Mouse (Mus musculus): ENCODE data around the gene Fpgs.

Fpgs gene

DNA sequence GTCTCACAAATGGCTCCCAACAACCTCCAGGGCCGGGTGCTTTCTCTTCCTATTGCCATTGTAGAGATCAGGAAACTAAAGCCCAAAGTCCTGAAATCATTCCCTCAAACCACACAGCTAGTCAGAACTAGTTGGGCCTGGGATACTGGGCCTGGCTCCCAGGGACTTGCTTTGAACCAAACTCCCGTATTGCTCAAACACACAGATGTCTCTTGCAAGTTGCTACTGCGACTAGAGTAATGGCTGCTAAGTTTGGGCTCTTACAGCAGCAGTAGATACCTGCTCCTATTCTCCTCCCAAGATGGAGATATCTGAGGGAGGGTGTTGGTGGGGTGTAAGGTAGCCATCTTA is 48.6 kb downstream of the Fpgs start:
- in situ Hi-C loops (cut with MboI; ENCODE audit: low pct_unique_long_range_greater_than_20kb in 1 of 2, low sequenced_read_pairs in 2 of 2, unreplicated experiment in 1 of 2) = no loop called here

DNA sequence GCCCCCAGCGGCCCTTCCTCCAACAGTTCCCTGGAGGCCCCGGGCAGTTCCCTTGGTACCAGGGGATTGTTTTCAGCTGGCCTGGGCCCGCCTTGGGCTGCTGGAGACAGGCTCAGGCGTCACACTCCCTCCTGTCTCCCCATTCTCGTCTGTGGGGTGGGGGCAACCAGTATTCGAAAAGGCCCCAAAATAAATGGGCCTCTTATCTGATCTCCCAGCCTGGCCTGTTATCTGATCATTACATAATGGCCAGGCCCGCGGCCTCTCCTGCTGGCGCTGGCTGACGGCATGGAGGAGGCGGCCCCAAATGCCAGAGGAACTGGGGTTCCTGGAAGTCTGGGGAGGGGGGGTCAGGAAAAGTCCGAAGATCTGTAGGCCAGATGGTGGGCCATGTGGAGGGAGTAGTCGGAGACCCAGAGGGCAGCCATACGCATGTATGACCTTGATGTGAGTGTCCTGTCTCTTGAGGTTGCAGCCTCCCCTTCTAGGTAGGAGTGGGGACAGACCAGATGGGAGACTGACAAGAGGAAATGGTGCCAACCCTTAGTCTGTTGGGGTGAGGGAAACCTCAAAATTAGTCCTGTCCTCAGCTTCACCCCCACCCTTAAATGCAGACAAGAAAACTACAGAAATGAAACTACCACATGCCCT is 49.1 kb downstream of the Fpgs start:
- in situ Hi-C loops (cut with MboI; ENCODE audit: low pct_unique_long_range_greater_than_20kb in 1 of 2, low sequenced_read_pairs in 2 of 2, unreplicated experiment in 1 of 2) = no loop called here

DNA sequence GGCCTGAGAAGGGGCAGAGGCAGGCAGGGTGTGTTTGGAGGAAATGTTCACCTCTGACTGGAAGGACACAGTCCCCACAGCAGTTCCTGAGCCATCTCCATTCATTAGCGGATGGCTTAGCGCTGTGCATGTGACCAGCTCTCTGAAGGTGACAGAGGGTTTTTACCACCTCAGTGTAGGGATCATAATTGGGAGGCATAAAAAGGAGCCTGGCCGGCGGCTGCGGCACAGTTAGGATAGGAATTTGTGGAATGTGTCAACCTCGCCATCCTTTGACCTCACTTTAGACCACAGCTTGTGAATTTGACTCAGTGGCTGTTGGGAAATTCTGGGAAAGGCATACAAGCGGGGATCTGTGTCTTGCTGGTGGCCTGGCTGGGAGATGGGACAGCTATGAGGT is 50.2 kb downstream of the Fpgs start:
- in situ Hi-C loops (cut with MboI; ENCODE audit: low pct_unique_long_range_greater_than_20kb in 1 of 2, low sequenced_read_pairs in 2 of 2, unreplicated experiment in 1 of 2) = no loop called here

DNA sequence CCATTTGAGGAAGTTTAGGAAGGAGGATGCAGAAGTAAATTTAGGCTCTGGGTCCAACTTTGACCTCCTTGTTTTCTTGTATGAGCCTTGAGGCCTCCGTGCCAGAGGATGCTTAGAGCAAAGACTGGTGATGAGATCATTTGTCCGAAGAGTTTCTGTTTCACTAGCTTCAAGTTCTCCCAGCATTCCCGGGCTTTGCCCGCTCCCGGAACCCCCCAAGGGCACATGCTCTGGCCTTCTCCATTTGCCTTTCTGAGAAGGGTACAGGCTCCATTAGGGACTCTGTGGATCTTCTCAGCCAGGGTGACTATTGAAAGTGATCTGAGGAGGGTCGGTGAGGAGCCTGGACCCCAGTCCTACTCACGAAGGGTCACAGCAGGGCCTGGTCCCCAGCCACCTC is 56.6 kb downstream of the Fpgs start:
- in situ Hi-C loops (cut with MboI; ENCODE audit: low pct_unique_long_range_greater_than_20kb in 1 of 2, low sequenced_read_pairs in 2 of 2, unreplicated experiment in 1 of 2) = no loop called here

DNA sequence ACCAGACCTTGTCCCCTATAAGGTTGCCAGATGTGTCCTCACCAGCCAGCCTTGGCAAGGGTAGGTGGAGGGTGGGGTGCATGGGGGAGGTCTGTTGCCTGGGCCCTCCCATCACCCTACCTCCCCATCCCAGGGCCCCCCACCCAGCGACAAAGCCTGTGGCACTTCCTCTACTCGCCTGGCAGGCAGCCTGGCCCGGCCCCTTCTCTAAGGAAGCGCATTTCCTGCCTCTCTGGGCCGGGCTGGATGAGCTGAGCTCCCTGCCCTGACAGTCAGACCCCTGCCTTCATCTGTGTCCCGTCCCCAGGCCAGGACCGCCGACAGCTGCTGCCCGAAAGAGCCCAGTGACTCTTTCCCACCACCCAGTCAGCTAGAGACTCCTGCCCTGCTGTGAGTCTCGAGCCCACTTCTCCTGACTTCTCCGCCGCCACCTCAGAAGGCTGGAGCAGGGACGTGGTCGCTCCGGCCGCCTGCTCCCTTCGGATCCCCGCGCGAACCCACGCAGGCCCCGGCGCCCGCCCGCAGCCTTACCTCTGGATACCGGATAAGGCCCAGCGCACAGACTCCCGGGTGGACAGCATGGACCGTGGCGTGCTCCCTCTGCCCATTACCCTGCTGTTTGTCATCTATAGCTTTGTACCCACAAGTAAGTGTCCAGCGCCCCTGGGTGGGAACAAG is 57.4 kb downstream of the Fpgs start, which contains the start of gene Eng:
TSS of gene Eng (plus strand) at position 217 of the 678 bp plus-strand sequence.
- in situ Hi-C loops (cut with MboI; ENCODE audit: low pct_unique_long_range_greater_than_20kb in 1 of 2, low sequenced_read_pairs in 2 of 2, unreplicated experiment in 1 of 2) = no loop called here

DNA sequence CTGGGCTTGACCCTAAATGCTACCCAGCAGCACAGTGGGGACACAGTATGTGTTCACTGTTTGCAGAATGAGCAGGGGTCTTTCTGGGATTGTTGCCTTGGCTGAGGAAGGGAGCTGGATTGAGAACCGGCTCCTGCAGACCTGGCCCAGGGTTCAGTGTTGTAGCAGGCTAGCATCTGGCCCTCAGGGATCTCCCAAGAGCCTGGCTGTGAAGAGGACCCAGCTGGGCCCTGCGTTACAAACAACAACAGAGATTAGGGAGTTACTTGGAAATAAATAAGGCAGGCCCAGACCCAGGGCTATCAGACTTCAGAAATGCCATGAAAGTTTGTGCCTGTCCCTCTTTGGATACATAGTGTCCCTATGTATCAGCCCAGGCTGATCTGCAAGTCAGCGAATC is 58.3 kb downstream of the Fpgs start:
- in situ Hi-C loops (cut with MboI; ENCODE audit: low pct_unique_long_range_greater_than_20kb in 1 of 2, low sequenced_read_pairs in 2 of 2, unreplicated experiment in 1 of 2) = no loop called here

DNA sequence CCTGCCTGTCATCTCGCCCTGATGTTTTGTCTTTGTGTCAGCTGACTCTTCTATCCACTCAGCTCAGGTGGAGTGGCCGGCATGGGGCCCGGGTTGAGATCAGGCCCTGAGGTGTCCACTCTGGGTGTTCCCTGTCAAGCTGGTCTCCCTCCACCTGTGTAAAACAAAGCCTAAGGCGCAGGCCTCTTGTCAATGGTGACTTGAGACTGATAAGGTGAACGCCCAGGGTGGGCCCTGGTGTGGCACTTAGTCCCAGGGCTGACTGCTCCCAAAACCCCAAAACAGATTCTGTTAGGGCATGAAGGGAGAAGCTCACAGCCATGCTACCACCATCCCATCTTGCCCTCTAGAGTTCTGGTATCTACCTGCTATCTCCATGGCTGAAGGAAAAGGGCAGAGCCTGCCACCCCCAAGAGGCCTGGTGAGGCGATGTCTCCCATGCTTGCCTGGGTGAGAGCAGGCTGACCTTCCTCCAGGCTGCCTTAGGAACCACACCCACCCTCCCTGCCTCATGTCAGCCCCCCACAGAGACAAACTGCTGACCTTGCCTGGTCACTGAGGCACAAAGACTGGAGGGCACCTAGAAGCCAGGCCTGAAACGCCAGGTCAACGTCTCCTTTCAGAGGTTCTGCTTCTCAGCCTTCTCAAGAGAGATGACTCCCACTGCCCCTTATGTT is 59.0 kb downstream of the Fpgs start:
- in situ Hi-C loops (cut with MboI; ENCODE audit: low pct_unique_long_range_greater_than_20kb in 1 of 2, low sequenced_read_pairs in 2 of 2, unreplicated experiment in 1 of 2) = no loop called here

DNA sequence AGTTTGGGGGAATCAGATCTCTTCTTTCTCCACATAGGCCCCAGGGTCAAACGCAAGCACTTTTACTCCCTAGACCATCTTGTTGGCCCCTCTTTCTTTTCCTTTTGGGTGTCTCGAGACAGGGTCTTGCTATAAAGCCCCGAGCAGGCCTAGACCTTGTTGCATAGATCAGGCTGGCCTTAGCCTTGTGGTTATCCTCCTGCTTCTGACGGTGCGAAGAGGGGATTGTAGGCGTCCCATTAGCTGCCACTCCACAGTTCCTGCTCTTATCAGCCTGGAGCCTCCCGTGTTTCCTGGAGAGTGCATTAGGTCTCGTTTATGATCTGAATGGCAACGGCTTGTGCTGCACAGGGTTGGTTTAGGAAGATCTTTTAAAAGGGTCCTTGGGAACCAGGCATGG is 59.9 kb downstream of the Fpgs start:
- in situ Hi-C loops (cut with MboI; ENCODE audit: low pct_unique_long_range_greater_than_20kb in 1 of 2, low sequenced_read_pairs in 2 of 2, unreplicated experiment in 1 of 2) = no loop called here

DNA sequence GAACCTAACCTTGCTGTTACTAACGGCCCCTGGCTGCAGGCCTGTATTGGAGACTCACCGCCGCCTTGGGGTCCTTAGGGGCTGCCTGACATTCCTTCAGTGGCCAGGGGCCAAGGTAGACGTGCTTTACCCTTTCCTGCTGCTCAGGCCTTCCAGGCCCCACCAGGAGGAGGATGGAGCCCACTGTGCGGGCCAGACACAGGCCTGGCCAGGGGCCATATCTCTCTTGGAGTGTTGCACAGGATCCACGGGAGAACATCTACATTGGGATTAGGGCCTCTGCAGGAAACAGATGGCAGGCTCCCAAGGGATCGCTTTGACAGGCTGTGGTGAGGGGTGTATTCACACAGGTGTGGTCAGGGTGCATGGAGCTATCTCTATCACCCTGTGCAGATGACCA is 61.1 kb downstream of the Fpgs start:
- in situ Hi-C loops (cut with MboI; ENCODE audit: low pct_unique_long_range_greater_than_20kb in 1 of 2, low sequenced_read_pairs in 2 of 2, unreplicated experiment in 1 of 2) = no loop called here

DNA sequence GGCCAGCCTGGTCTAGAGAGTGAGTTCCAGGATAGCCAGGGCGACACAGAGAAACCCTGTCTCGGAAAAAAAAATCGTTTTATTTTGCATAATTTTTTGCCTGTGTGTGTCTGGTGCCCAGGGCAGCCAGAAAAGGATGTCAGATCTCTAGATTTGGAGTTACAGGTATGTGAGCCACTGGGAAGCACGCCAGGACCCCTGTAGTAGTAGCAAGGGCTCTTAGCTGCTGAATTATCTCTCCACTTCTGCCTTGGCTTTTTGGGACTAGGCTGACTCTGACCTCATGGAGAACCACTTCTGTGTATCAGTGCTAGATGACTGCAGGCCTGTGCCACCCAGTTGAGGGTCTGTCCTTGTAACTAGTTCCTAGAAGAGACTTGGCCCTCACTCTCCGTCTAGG is 62.1 kb downstream of the Fpgs start:
- in situ Hi-C loops (cut with MboI; ENCODE audit: low pct_unique_long_range_greater_than_20kb in 1 of 2, low sequenced_read_pairs in 2 of 2, unreplicated experiment in 1 of 2) = no loop called here

DNA sequence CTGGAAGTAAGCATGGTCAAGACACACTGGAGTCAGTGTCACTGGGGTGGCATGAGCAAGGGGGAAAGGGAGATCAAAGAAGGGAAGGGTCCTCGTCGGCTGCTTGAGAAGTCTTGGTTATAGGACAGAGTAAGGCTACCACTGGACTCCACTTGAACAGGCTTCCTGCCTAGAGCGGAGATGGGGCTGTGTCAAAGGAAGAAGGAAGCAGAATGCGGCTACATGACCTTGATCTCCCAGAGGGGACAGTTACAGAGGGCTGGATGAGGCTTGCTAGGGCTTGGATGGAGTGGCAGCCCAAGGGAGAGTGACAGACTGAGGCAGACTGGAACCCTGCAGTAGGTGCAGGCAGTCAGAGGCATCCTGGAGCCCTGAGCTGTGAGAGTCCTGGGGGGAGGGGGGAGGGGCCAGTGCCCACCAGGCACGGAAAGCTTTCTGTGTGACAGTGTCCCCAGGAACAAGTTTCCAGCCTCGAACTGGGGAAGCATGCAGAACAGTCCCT is 63.3 kb downstream of the Fpgs start:
- in situ Hi-C loops (cut with MboI; ENCODE audit: low pct_unique_long_range_greater_than_20kb in 1 of 2, low sequenced_read_pairs in 2 of 2, unreplicated experiment in 1 of 2) = no loop called here

DNA sequence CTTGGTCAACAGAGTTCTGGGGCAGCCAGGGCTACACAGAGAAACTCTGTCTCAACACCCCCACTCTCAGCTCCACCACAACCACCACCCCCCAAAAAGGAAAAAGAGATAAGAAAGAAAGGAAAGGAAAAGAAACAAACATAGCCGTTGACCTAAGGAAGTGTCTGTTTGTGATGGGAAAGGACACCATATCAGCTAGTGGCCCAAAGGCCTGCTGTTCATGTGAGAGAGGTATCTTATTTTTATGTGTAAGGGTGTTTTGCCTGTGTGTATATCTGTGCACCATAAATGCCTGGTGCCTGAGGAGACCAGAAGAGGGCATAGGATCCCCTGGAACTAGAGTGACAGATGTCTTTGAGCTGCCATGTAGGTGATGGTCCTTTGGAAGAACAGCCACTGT is 64.3 kb downstream of the Fpgs start:
- in situ Hi-C loops (cut with MboI; ENCODE audit: low pct_unique_long_range_greater_than_20kb in 1 of 2, low sequenced_read_pairs in 2 of 2, unreplicated experiment in 1 of 2) = loop anchor here in 1 of 2 experiments (10.0 kb wide), 1 partner anchor 45 kb away; no protein-coding TSS in a partner anchor

DNA sequence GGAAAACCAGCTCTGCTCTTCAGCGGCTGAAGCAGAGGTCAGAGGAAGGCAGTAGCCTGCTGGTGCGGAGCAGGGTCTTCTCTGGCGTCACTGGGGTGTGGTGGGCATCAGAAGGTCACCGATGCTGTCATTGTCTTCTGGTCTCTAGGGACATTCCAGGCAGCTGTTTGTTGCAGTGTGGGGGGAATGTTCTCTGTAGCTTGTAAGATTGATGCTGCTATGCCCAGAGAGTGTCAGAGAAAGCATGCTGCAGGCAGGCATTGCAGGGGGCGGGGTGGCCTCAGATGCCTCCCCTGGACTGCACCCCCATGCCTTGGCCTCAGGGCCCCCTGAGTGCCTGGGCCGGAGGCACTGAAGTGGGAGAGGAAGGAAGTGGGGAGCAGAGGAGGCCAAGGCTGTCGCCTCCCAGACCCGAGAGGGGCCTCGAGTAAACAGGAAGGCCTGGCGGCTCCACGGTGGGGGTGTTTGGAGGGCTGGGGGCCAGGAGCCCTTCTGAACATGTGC is 66.1 kb downstream of the Fpgs start:
- in situ Hi-C loops (cut with MboI; ENCODE audit: low pct_unique_long_range_greater_than_20kb in 1 of 2, low sequenced_read_pairs in 2 of 2, unreplicated experiment in 1 of 2) = loop anchor here in 1 of 2 experiments (10.0 kb wide), 1 partner anchor 47 kb away; no protein-coding TSS in a partner anchor

DNA sequence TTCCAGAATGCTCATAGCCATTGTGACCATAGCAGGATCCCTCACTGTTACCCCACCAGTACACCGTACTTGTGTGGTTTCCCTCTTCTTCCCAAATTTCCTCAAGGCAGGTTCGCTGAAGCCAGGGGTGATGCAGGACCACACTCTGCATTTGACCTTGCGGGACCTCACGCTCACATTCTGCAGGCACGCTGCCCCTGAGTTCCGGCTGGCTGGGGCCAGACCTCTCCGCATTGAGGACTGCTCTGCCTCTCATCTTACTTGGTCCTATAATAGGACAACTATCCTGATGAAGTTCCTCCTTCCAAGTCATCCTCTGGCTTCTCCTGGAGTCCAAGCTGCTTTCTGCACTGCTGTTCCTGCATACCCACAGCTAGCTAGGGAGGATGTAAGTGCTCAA is 67.3 kb downstream of the Fpgs start:
- in situ Hi-C loops (cut with MboI; ENCODE audit: low pct_unique_long_range_greater_than_20kb in 1 of 2, low sequenced_read_pairs in 2 of 2, unreplicated experiment in 1 of 2) = loop anchor here in 1 of 2 experiments (10.0 kb wide), 1 partner anchor 48 kb away; no protein-coding TSS in a partner anchor

DNA sequence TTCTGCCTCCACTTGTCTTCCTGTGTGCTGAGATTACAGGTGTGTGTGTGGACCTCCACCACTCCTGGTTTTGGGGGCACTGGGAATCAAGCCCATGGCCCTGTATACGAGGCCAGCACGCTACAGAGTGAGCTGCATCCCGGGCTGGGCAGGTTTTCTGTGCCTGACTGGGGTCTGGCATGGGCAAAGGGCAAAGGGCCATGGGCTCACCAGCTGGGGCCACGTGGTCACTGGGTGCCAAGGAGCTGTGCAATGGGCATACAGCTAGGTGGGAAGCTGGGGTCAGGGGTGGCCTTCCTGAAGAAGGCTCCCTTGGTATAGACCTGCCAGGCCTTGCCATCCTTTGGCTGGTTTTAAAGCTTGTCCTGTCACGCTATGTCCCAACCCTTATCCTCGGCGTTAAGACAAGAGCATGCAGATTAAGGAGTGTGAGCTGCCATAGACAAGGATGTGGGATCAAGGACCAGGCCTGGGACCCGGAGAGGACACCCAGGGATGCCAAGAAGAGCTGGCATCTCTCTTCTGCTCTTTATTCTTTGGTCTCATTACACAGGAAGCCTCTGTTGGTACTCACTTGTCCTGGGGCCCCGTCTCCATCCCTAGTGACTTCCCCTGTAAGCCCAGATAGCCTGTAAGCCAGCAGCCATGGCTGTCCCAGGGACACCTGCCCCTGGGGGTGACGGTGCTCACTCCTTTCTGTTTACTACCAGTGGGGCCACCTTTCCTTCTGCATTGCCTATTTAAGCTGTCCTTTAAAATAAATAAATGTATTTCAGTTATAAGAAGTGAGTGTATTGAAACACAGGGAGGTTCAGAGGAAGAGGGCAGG is 69.5 kb downstream of the Fpgs start:
- in situ Hi-C loops (cut with MboI; ENCODE audit: low pct_unique_long_range_greater_than_20kb in 1 of 2, low sequenced_read_pairs in 2 of 2, unreplicated experiment in 1 of 2) = loop anchor here in 1 of 2 experiments (10.0 kb wide), 1 partner anchor 50 kb away; no protein-coding TSS in a partner anchor

DNA sequence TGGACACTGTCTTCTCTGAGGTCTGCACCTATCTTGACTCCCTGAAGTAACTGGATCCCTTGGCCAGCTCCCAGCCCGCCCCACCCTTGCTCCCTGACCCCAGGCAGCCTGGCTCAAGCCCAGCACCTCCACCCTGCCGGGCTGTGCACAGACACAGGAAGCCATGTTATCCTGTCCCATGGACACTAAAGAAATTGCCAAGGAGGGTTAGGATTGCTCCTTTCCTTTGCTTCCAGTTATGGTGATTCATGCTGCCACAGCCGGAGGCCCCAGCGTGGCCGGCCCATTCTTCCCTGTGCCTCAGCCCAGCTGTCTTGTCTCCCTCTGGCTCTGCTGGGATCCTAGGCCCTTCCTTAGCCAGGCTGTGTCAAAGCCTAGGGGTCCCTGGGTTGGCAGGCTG is 70.3 kb downstream of the Fpgs start:
- in situ Hi-C loops (cut with MboI; ENCODE audit: low pct_unique_long_range_greater_than_20kb in 1 of 2, low sequenced_read_pairs in 2 of 2, unreplicated experiment in 1 of 2) = loop anchor here in 1 of 2 experiments (10.0 kb wide), 1 partner anchor 51 kb away; no protein-coding TSS in a partner anchor
